Comparison of ENCODE assay signal across 8 mouse cellular contexts in the genomic region with DNA sequence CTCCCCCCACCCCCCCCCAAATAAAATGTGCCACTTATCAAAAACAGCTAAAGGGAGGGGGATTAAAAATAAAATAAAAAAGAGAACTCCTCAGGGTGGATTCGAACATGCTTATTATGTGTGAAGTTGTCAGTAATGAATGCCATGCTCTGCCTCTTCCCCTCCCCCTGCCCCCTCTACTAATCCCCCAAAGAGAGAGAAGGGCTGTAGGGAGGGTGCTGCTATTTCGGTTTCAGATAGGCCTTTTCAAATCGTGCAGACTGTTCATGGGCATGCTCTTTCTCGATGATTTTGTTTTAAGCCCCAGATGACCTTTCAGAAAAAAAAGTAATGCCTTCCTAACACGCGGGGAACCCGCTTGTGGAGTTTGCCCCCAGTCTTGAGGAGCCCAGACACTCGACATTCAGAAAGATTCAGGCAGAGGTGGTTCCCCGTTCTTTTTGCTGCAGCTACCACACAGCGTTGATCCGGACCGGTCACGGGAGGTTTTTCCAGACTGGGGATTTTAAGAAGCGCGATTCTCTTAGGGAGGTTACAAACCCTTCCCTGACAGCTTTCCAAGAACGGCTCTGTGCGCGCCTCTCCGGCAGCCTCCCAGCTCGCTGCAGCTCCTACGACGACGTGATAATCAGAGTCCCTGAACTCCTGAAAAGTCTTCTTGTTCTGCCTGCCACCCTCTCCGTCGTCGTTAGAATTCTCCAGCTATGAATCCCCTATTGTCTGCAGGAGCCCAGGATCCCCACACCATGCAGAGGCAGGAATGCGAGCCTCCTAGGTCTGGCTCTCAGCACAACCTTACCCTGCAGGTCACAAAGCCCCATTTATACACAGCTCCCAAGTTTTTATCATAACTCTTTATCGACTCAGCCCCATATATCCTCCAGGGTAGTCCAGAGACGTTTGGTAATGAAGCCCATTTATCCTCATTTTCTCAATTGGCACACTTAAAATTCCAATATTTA.
DNase-seq lines count a peak whose midpoint lies in the region; ATAC-seq and TF ChIP-seq lines count a peak whose summit lies in the region.

No protein-coding gene starts in this region.

- no peaks in the 10 kb centered on the region for H3K27me3 ChIP-seq in forebrain, embryonic 12.5 days
- no peaks in the 10 kb centered on the region for H3K27me3 ChIP-seq in limb, embryonic 14.5 days (ENCODE audit: control insufficient read depth, insufficient read depth, low read length)
- H3K27me3 ChIP-seq in stomach, embryonic 15.5 days (replicated peaks): no peaks in the 10 kb centered on the region

- ATAC-seq in forebrain, embryonic 12.5 days (ENCODE audit: low FRiP score): no peak
- ATAC-seq in limb, embryonic 14.5 days (ENCODE audit: low FRiP score, low read depth): peak; percentile 34; the same call in 1 of the 2 replicates
- no peak for ATAC-seq in stomach, embryonic 15.5 days (ENCODE audit: insufficient read depth, low FRiP score, low read depth)
- ATAC-seq in monocyte, adult 5-6 weeks (replicated peaks; ENCODE audit: insufficient number of reproducible peaks, low FRiP score, low TSS enrichment, poor library complexity, severe bottlenecking): no peak

- 0 out of 2 replicates have a peak overlapping the region, but pooled peaks have one; percentile 1 for H3K9ac ChIP-seq in forebrain, embryonic 12.5 days
- peak overlapping the region; percentile 45 for H3K9ac ChIP-seq in limb, embryonic 14.5 days (ENCODE audit: low read depth, low read length, severe bottlenecking)
- no peak overlapping the region for H3K9ac ChIP-seq in stomach, embryonic 15.5 days

- H3K27ac ChIP-seq in forebrain, embryonic 12.5 days: peak overlapping the region; percentile 43; the same call in 1 of the 2 replicates
- H3K27ac ChIP-seq in limb, embryonic 14.5 days (replicated peaks; ENCODE audit: low read depth, low read length): peak overlapping the region; percentile 53
- H3K27ac ChIP-seq in stomach, embryonic 15.5 days: no peak overlapping the region

- peaks cover 5% of the 10 kb centered on the region; the same call in 1 of the 2 replicates for H3K9me3 ChIP-seq in forebrain, embryonic 12.5 days
- H3K9me3 ChIP-seq in limb, embryonic 14.5 days (ENCODE audit: control insufficient read depth, low read length): peaks cover 5% of the 10 kb centered on the region; the same call in 1 of the 2 replicates
- H3K9me3 ChIP-seq in stomach, embryonic 15.5 days: no peaks in the 10 kb centered on the region

- TF ChIP-seq POLR2A in limb, embryonic 14.5 days (IDR thresholded peaks at IDR 0.05; ENCODE audit: borderline replicate concordance, extremely low read depth, insufficient read depth, insufficient read length): no peak

- peak; percentile 19 for DNase-seq in gastrocnemius, postnatal 10 days
- DNase-seq in gastrocnemius, adult 8-10 months (ENCODE audit: low spot score in 2 of 2): no peak
- DNase-seq in 3134 (ENCODE audit: extremely low read depth, insufficient read length, low spot score): peak; percentile 4
- DNase-seq in limb, embryonic 14.5 days (ENCODE audit: low spot score): peak; percentile 56
- DNase-seq in cerebellum, adult 9-11 months: no peak

- H3K4me3 ChIP-seq in forebrain, embryonic 12.5 days (replicated peaks): peak overlapping the region; percentile 15
- peak overlapping the region; percentile 16; the same call in 1 of the 2 replicates for H3K4me3 ChIP-seq in limb, embryonic 14.5 days (replicated peaks; ENCODE audit: low read length)
- 0 out of 2 replicates have a peak overlapping the region, but pooled peaks have one; percentile 9 for H3K4me3 ChIP-seq in stomach, embryonic 15.5 days (replicated peaks)

- H3K4me2 ChIP-seq in forebrain, embryonic 12.5 days: peak overlapping the region; percentile 48
- H3K4me2 ChIP-seq in limb, embryonic 14.5 days (replicated peaks; ENCODE audit: low read depth, low read length, severe bottlenecking): peak overlapping the region; percentile 49
- peak overlapping the region; percentile 40 for H3K4me2 ChIP-seq in stomach, embryonic 15.5 days

- 3% methylated on average over 29 of the region's 29 CpGs for WGBS in forebrain, embryonic 12.5 days
- 2% methylated on average over 29 of the region's 29 CpGs for WGBS in limb, embryonic 14.5 days
- WGBS in stomach, embryonic 15.5 days: 4% methylated on average over 29 of the region's 29 CpGs

- H3K4me1 ChIP-seq in forebrain, embryonic 12.5 days: peaks cover 26% of the 10 kb centered on the region
- H3K4me1 ChIP-seq in limb, embryonic 14.5 days (ENCODE audit: control insufficient read depth, insufficient read depth, low read length): peaks cover 10% of the 10 kb centered on the region; the same call in 1 of the 2 replicates
- peaks cover 5% of the 10 kb centered on the region; the same call in 1 of the 2 replicates for H3K4me1 ChIP-seq in stomach, embryonic 15.5 days

- no peaks in the 10 kb centered on the region for H3K36me3 ChIP-seq in forebrain, embryonic 12.5 days (replicated peaks)
- H3K36me3 ChIP-seq in limb, embryonic 14.5 days (ENCODE audit: control insufficient read depth, insufficient read depth, low read length): no peaks in the 10 kb centered on the region
- no peaks in the 10 kb centered on the region for H3K36me3 ChIP-seq in stomach, embryonic 15.5 days

Comparison
In these comparisons a context has a peak if more than half of its experiments do, and no peak if none do; other contexts are left out.
1. DNase-seq: peak in gastrocnemius, postnatal 10 days (single experiment), 3134 (single experiment) and limb, embryonic 14.5 days (single experiment); none in gastrocnemius, adult 8-10 months (0 of 2) and cerebellum, adult 9-11 months (single experiment).
2. Peak in every context shown above with its lines, with median percentiles within 50 percentile points of each other: H3K4me2 ChIP-seq and H3K4me3 ChIP-seq.